Mouse (Mus musculus) right cerebral cortex, postnatal 36 days (tissue): ENCODE data around the gene Ifna15.
"Not testable (repeated sequence)": the region's sequence is repeated elsewhere in the genome, so short reads cannot be mapped to it uniquely, and the experiment has no call there.

Experiments
- DNase-seq, 2 experiments: peaks; one replicate each; pipeline ENCODE4 v3.0.0; 2022; ENCODE audit warnings: low spot score in 2 of 2, mixed read lengths in 1 of 2

The Ifna15 gene

GRCm38 (mm10) chr4:88558145-88558544, at the start of gene Ifna15:
TSS of gene Ifna15 (minus strand) at chr4:88558245.
- DNase-seq, result not testable (repeated sequence)

- DNase-seq, result no peak
Observed at GRCm38 (mm10) chr4:88603276-88603675, 45.2 kb upstream of the Ifna15 start, which contains the start of gene Ifna12. TSS of gene Ifna12 (minus strand) at chr4:88603376.

- no peak for DNase-seq
Observed at GRCm38 (mm10) chr4:88592285-88592684, 34.2 kb upstream of the Ifna15 start, which contains the start of gene Ifna9. TSS of gene Ifna9 (minus strand) at chr4:88592385.

GRCm38 (mm10) chr4:88571698-88572097, 13.7 kb upstream of the Ifna15 start, which contains the start of gene Ifna14:
TSS of gene Ifna14 (minus strand) at chr4:88571798.
- DNase-seq, result no peak

GRCm38 (mm10) chr4:88561791-88562190, 3.7 kb upstream of the Ifna15 start:
- DNase-seq, result no peak

GRCm38 (mm10) chr4:88550161-88550945, 7.7 kb downstream of the Ifna15 start:
- DNase-seq, result peak; percentile 30 to 32

- DNase-seq, result no peak
Observed at GRCm38 (mm10) chr4:88547986-88548385, 10.1 kb downstream of the Ifna15 start.

- DNase-seq, result no peak
Observed at GRCm38 (mm10) chr4:88543649-88544234, 14.3 kb downstream of the Ifna15 start.

- no peak for DNase-seq
Observed at GRCm38 (mm10) chr4:88537328-88537727, 20.7 kb downstream of the Ifna15 start.

GRCm38 (mm10) chr4:88536640-88537039, 21.4 kb downstream of the Ifna15 start:
- no peak for DNase-seq

GRCm38 (mm10) chr4:88535742-88536141, 22.3 kb downstream of the Ifna15 start:
- DNase-seq, result no peak

GRCm38 (mm10) chr4:88534903-88535302, 23.1 kb downstream of the Ifna15 start:
- no peak for DNase-seq

GRCm38 (mm10) chr4:88533499-88533898, 24.5 kb downstream of the Ifna15 start:
- DNase-seq, result no peak

- no peak for DNase-seq
Observed at GRCm38 (mm10) chr4:88530892-88531291, 27.2 kb downstream of the Ifna15 start.

- no peak for DNase-seq
Observed at GRCm38 (mm10) chr4:88530271-88530670, 27.8 kb downstream of the Ifna15 start.

GRCm38 (mm10) chr4:88526379-88527049, 31.5 kb downstream of the Ifna15 start:
- DNase-seq, result no peak

GRCm38 (mm10) chr4:88525393-88525792, 32.7 kb downstream of the Ifna15 start:
- DNase-seq, result no peak

- DNase-seq, result no peak
Observed at GRCm38 (mm10) chr4:88523241-88523640, 34.8 kb downstream of the Ifna15 start.

- no peak for DNase-seq
Observed at GRCm38 (mm10) chr4:88522674-88523073, 35.4 kb downstream of the Ifna15 start, which contains the start of gene Ifnb1. TSS of gene Ifnb1 (minus strand) at chr4:88522774.

- DNase-seq, result no peak
Observed at GRCm38 (mm10) chr4:88517957-88518356, 40.1 kb downstream of the Ifna15 start.

- DNase-seq, result no peak
Observed at GRCm38 (mm10) chr4:88515711-88516211, 42.3 kb downstream of the Ifna15 start.

GRCm38 (mm10) chr4:88515250-88515649, 42.8 kb downstream of the Ifna15 start:
- no peak for DNase-seq
